Mouse (Mus musculus) stomach, embryonic 14.5 days (tissue): ENCODE data around the gene Pla2g4e. TPM values are rescaled to one million over a fixed set of nuclear protein-coding genes. Genes with fewer than 3 reads are reported as not detected.
"Not testable (repeated sequence)": the region's sequence is repeated elsewhere in the genome, so short reads cannot be mapped to it uniquely, and the experiment has no call there.

Experiments used
- ATAC-seq: fragments of 200-750 bp; cut with Nextera tagmentation; 2 replicates; pipeline ENCODE4 v1.8.0; 2017; ENCODE audit warnings: low read depth, moderate TSS enrichment; ENCODE audit not compliant: insufficient number of reproducible peaks, insufficient read depth, low FRiP score
- H3K27ac ChIP-seq: fragments of 300-500 bp; sonication (generic); 2 replicates; pipeline ENCODE4 v1.5.1; 2014; ENCODE audit warnings: mild to moderate bottlenecking, low read length, moderate library complexity, mixed read lengths
- H3K27me3 ChIP-seq: fragments of 300-500 bp; sonication (generic); 2 replicates; pipeline ENCODE4 v1.6.1; 2014; ENCODE audit warnings: low read length, control low read depth, mixed read lengths; ENCODE audit not compliant: control insufficient read depth, insufficient read depth
- H3K36me3 ChIP-seq: fragments of 300-500 bp; sonication (generic); 2 replicates; pipeline ENCODE4 v1.6.1; 2014; ENCODE audit warnings: mild to moderate bottlenecking, control low read depth, low read length, moderate library complexity, mixed read lengths; ENCODE audit not compliant: control insufficient read depth, insufficient read depth
- H3K4me1 ChIP-seq: fragments of 300-500 bp; sonication (generic); 2 replicates; pipeline ENCODE4 v1.6.1; 2014; ENCODE audit warnings: low read length, control low read depth, mixed read lengths; ENCODE audit not compliant: control insufficient read depth, insufficient read depth
- H3K4me2 ChIP-seq: fragments of 300-500 bp; sonication (generic); replicated peaks from 2 replicates; pipeline ENCODE4 v1.6.1; 2014; ENCODE audit warnings: low read depth, low read length, control low read depth
- H3K4me3 ChIP-seq: fragments of 300-500 bp; sonication (generic); 2 replicates; pipeline ENCODE4 v1.5.1; 2014; ENCODE audit warnings: low read depth, low read length, control low read depth
- H3K9ac ChIP-seq: fragments of 300-500 bp; sonication (generic); replicated peaks from 2 replicates; pipeline ENCODE4 v1.6.1; 2014; ENCODE audit warnings: low read depth, mild to moderate bottlenecking, control low read depth, low read length, moderate library complexity, mixed read lengths
- H3K9me3 ChIP-seq: fragments of 300-500 bp; sonication (generic); 2 replicates; pipeline ENCODE4 v1.6.1; 2016; ENCODE audit warnings: low read depth, low read length, control low read depth; ENCODE audit not compliant: control insufficient read depth
- WGBS: fragments of 180-500 bp; shearing (Covaris S2); extraction: QIAGEN DNeasy Blood & Tissue Kit; methylation state at CpG from one replicate; pipeline ENCODE4 v1.1.7; 2014; 5-methylcytosine and 5-hydroxymethylcytosine counted together
- polyA plus RNA-seq: library from polyadenylated mRNA; unstranded; fragments of >200 nt; fragmentation: Nextera tagmentation; extraction: Ambion mirVana; gene quantifications from 2 replicates; pipeline ENCODE4 v1.2.1, GENCODE M21; 2014

Pla2g4e gene
- polyA plus RNA-seq, 1 experiment from 2014 or later = 0.27 TPM

DNA sequence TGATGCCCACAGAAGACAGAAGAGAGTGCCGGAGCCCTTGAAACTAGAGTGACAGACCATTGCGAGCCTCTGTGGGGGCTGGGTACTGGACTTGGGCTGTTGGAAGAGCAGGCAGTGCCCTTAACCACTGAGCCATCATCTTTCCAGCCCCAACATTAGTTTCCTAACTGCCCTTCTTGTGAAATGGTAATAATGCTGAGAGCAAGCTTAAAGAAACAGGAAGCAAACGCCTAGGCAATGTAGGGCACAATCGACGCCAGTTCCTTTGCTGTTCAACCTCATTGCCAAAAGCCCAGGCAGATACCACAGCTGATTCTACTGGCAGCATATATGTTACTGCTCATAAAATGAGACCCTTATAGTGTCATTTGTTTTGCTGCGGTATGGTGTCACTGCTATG lies 7.5 kb upstream of the Pla2g4e start:
- Histone ChIP-seq H3K4me2 (no peak overlapping the region), H3K4me1 (no peaks in the 10 kb centered on the region), H3K27ac (no peak overlapping the region), H3K27me3 (no peaks in the 10 kb centered on the region), H3K9ac (no peak overlapping the region), H3K4me3 (no peak overlapping the region), H3K9me3 (no peaks in the 10 kb centered on the region), H3K36me3 (no peaks in the 10 kb centered on the region)
- 86% methylated on average over 6 of the region's 6 CpGs for whole genome bisulfite sequencing
- no peak for ATAC-seq

DNA sequence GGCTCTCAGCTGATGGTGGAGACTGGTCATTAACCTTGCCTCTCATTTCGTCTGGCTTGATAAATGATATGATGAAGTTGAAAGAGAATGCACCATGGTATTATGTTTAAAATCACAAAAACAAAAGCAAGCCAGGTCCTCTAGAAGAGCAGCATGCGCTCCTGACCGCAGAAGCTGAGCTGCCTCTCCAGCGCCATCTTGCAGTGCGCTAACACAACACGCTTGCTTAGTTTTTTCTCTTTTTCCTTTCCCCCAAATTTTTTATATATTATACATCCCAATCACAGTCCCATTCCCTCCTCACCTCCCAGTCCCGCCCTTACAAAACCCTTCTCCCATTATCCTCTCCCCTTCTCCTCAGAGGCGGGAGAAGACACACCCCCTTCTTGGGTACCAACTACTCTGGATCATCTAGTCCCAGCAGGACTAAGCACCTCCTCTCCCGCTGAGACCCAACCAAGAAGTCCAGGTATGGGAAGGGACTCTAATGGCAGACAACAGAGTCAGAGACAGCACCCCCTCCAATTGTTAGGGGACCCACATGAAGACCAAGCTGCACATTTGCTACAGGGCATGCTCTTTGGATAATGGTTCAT lies 384 bp upstream of the Pla2g4e start:
- H3K4me3 ChIP-seq = peak overlapping the region; percentile 30
- H3K9ac ChIP-seq = no peak overlapping the region
- 17% methylated on average over 9 of the region's 9 CpGs for WGBS
- no peaks in the 10 kb centered on the region for H3K9me3 ChIP-seq
- ATAC-seq = no peak
- H3K4me1 ChIP-seq = no peaks in the 10 kb centered on the region
- no peaks in the 10 kb centered on the region for H3K27me3 ChIP-seq
- H3K4me2 ChIP-seq = peak overlapping the region; percentile 74
- H3K27ac ChIP-seq = no peak overlapping the region
- no peaks in the 10 kb centered on the region for H3K36me3 ChIP-seq

DNA sequence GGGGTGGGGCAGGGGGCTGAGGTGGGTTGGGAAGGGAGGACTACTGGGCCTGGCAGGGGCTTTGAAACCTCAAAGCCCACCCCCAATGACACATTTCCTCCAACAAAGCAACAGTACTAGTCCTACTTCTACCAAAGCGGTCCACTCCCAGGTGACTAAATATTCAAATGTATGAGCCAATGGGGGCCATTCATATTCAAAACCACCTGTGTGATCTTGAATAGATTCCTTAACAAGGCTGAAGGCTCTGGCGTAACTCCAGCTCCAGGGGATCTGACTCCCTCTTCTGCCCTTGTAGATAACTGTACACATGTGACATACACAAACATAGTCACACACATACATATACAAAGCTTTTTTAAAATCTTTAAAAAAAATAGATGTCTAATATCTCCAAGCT lies 1.1 kb downstream of the Pla2g4e start:
- Histone ChIP-seq H3K4me1 (no peaks in the 10 kb centered on the region), H3K27me3 (no peaks in the 10 kb centered on the region), H3K36me3 (no peaks in the 10 kb centered on the region), H3K9ac (no peak overlapping the region), H3K9me3 (no peaks in the 10 kb centered on the region), H3K27ac (no peak overlapping the region), H3K4me2 (no peak overlapping the region), H3K4me3 (no peak overlapping the region)
- 89% methylated on average over 2 of the region's 2 CpGs for WGBS
- no peak for ATAC-seq

DNA sequence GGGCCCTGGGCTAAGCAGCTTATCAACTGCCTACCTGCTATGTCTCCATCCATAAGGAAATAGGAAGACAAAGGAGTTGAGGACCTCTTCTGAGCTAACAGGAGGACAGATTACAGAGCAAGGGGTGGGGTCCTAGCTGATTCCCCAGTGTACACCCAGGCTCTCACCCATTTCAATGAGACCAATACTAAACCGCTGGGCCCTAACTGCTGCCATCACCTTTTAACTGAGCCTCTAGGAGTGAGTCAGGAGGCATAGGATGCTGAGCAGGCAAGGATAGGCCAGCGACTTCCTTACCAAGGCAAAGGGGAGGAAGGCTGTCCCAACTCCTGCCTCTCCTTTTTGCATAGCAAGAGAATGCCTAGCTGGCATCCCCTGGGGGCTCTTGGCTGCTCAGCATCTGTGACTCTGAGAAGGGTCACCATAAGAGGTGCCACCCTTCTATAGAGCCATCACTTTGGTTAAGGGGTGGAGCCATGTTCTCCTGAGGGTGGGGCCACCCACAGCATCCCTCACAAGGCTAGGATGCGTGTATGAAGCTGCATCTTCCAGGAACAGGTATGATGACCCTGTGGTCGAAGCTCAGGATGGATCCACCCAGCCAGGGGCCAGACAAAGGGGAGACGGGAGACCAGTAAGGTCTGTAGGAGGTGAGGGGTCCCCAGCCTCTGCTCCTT lies 2.2 kb downstream of the Pla2g4e start:
- no peaks in the 10 kb centered on the region for H3K27me3 ChIP-seq
- H3K4me2 ChIP-seq = no peak overlapping the region
- no peaks in the 10 kb centered on the region for H3K9me3 ChIP-seq
- WGBS = 69% methylated on average over 5 of the region's 5 CpGs
- H3K9ac ChIP-seq = no peak overlapping the region
- no peaks in the 10 kb centered on the region for H3K4me1 ChIP-seq
- no peak overlapping the region for H3K4me3 ChIP-seq
- no peak for ATAC-seq
- H3K36me3 ChIP-seq = no peaks in the 10 kb centered on the region
- no peak overlapping the region for H3K27ac ChIP-seq

DNA sequence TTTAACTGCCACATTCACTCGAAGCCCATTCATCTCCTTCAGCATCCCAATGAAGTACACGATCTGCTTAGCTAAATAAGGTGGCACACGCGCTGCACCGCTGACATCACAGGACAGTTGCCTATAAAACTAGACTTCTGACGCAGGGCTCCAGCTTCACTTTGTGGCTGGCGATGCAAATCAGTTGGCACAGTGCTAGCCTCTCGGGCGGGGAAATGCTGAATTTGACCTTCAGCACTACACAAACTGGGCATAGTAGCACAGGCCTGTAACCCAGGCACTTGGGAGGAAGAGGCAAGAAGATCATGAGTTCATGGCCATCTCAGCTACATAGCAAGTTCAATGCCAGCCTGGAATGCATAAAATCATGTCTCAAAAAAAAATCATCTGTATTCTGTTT lies 6.4 kb downstream of the Pla2g4e start:
- not testable (repeated sequence) for H3K9ac ChIP-seq, H3K4me2 ChIP-seq, H3K9me3 ChIP-seq, H3K4me1 ChIP-seq, H3K36me3 ChIP-seq, H3K27ac ChIP-seq, H3K27me3 ChIP-seq, H3K4me3 ChIP-seq, ATAC-seq
- WGBS = 79% methylated on average over 5 of the region's 9 CpGs

DNA sequence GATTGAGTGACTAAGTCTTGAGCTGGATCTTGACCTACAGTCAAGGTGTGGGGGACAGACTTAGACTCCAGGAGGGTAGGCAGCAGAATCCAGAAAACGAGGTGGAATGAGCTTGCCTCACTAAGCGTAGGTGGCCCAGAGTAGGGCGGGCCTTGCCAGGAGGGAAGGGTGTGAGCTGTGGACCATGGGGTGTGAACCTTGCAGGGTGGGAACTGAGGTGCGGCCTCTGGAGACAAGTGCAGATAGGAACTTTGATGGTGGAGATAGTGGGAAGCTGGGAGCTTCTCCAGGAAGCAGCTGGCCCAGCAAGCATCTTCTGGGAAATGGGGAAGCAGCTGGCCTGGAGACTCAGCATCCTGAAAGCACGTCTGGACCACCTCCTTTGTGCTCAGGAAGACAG lies 7.4 kb downstream of the Pla2g4e start:
- H3K27ac ChIP-seq = no peak overlapping the region
- H3K4me1 ChIP-seq = no peaks in the 10 kb centered on the region
- WGBS = 65% methylated on average over 5 of the region's 5 CpGs
- no peak overlapping the region for H3K9ac ChIP-seq
- no peaks in the 10 kb centered on the region for H3K9me3 ChIP-seq
- H3K27me3 ChIP-seq = no peaks in the 10 kb centered on the region
- H3K4me3 ChIP-seq = no peak overlapping the region
- no peak overlapping the region for H3K4me2 ChIP-seq
- no peaks in the 10 kb centered on the region for H3K36me3 ChIP-seq
- no peak for ATAC-seq

DNA sequence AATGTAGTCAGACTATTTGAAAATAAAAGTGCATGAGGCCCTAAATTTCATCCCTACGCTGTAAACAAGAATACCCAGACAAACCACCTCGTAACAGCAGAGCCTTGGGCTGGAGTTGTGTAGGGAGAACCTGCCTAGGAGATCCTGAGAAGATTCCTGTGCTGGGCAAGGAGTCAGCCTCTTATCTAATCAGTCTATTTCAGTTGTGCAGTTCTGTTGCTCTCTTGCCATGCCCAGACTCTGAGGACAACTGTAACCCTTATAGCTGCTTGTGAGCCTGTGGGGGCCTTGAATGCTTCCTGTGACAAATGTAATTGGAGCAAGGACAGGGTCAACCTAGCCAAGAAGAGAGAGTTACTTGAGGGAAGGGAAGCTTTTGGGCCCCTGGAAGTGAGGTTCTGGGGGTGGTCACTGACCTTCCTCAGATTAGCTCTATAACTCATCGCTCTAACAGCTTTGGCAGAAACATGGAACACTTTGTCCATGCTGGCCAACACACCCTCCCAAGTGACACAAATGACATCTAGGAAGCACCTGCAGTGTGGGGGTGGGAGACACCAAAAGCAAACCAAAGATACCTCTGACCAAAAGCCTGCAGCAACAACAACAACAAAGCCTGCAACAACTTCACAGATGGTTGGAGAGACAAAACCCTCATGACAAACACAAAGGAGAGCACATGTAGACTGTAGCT lies 9.0 kb downstream of the Pla2g4e start:
- WGBS = 81% methylated on average over 3 of the region's 3 CpGs
- no peak overlapping the region for H3K4me3 ChIP-seq
- no peak overlapping the region for H3K27ac ChIP-seq
- H3K9me3 ChIP-seq = no peaks in the 10 kb centered on the region
- no peak overlapping the region for H3K9ac ChIP-seq
- H3K4me2 ChIP-seq = no peak overlapping the region
- H3K36me3 ChIP-seq = no peaks in the 10 kb centered on the region
- H3K27me3 ChIP-seq = no peaks in the 10 kb centered on the region
- H3K4me1 ChIP-seq = no peaks in the 10 kb centered on the region
- ATAC-seq = no peak

DNA sequence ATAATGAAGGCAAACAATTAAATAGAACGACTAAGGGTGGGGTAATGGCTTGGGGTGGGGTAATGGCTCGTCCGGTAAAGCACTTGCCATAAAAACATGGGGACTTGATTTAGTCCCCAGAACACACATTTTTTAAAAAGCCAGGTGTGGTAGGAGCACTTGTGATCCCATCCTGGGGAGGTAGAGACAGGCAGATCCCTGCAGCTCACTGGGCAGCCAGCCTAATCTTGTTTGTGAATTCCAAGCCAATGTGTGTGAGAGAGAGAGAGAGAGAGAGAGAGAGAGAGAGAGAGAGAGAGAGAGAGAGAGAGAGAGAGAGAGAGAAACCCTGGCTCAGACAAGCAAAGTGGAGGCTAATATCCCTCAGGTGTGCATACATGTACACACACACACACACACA lies 9.8 kb downstream of the Pla2g4e start:
- Histone ChIP-seq H3K4me2 (no peak overlapping the region), H3K4me3 (no peak overlapping the region), H3K4me1 (no peaks in the 10 kb centered on the region), H3K27ac (no peak overlapping the region), H3K27me3 (no peaks in the 10 kb centered on the region), H3K9me3 (no peaks in the 10 kb centered on the region), H3K9ac (no peak overlapping the region), H3K36me3 (no peaks in the 10 kb centered on the region)
- 48% methylated on average over 3 of the region's 3 CpGs for WGBS
- no peak for ATAC-seq
